Mouse (Mus musculus): ENCODE measurements around the gene Pou5f2. TPM values are rescaled to one million over a fixed set of nuclear protein-coding genes. Genes with fewer than 3 reads are reported as not detected.

Pou5f2 gene
- polyA plus RNA-seq, 1 experiment, result 0.04 TPM

DNA sequence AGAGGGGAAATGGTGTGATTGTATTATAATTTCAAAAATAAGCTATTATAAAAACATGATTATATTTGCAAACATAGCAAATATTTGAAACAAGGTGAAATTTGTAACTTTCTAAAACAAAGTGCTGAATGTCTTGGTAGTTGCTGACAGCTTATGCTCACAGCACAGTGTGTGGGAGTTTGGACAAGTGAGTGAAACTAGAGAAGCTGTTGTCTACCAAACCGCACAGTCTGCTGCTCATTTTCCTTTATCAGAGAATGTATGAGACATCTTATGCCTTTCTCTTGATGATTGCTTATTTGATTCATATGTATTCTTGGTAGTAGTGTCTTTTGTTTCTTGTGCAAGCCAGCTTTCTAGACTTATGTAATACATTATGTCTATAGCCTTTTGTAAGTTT lies 12.5 kb downstream of the Pou5f2 start:
- Histone ChIP-seq H3K4me3 (no peak overlapping the region), H3K4me2 (ENCODE audit: low read depth) (no peak overlapping the region), H3K79me2 (ENCODE audit: control insufficient read depth, insufficient read depth) (no peaks in the 10 kb centered on the region), H3ac (ENCODE audit: control insufficient read depth, insufficient read length) (no peak overlapping the region), H3K27me3 (ENCODE audit: control insufficient read depth, insufficient read depth, insufficient read length) (no peaks in the 10 kb centered on the region), H3K36me3 (ENCODE audit: control insufficient read depth, insufficient read depth) (no peaks in the 10 kb centered on the region)
- no peak for TF ChIP-seq USF1 (IDR thresholded peaks at IDR 0.05; ENCODE audit: low read depth)
- TF ChIP-seq MYOD1 (IDR thresholded peaks at IDR 0.05; ENCODE audit: control insufficient read depth in 1 of 3, insufficient read length in 2 of 3, low read depth in 2 of 3), result no peak
- TF ChIP-seq TCF12 (IDR thresholded peaks at IDR 0.05; ENCODE audit: insufficient read depth, poor library complexity, severe bottlenecking), result no peak
- no peak for TF ChIP-seq POLR2AphosphoS2 (IDR thresholded peaks at IDR 0.05; ENCODE audit: insufficient read length, low read depth)
- TF ChIP-seq E2F4 (IDR thresholded peaks at IDR 0.05; ENCODE audit: insufficient read depth), result no peak
- TF ChIP-seq POLR2A (IDR thresholded peaks at IDR 0.05; ENCODE audit: insufficient read length, low read depth), result no peak
- no peak for TF ChIP-seq CEBPB (IDR thresholded peaks at IDR 0.05; ENCODE audit: insufficient read depth, poor library complexity, severe bottlenecking)
- TF ChIP-seq REST (IDR thresholded peaks at IDR 0.05; ENCODE audit: insufficient read depth, insufficient read length), result no peak
- TF ChIP-seq TCF3 (IDR thresholded peaks at IDR 0.05; ENCODE audit: insufficient read length, low read depth), result no peak
- no peak for TF ChIP-seq MAX (IDR thresholded peaks at IDR 0.05; ENCODE audit: low read depth)
- TF ChIP-seq MYOG (IDR thresholded peaks at IDR 0.05; ENCODE audit: control insufficient read depth in 1 of 3, insufficient read depth in 1 of 3, insufficient read length in 2 of 3, low read depth in 2 of 3), result no peak
- no peak for TF ChIP-seq SRF (IDR thresholded peaks at IDR 0.05; ENCODE audit: control insufficient read depth, insufficient read length, low read depth)

DNA sequence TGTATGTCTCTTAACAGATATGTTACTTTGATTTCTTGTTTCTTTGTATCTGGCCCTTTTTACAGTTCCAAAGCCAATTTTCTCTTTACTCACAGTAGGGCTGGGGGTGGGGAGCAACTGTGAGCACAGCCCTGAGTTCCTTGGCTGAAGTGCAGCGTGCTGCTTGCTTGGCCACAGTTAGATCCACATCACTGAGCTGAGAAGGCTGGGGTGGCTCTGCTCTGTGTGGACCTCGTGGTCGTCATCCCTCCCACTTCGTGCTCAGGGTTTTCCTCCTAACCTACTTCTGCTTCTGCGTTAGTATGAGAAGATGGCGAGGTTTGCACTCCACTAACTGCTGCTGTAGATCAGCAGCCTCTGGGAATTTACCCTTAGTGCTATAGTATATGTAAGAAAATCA lies 18.5 kb downstream of the Pou5f2 start:
- H3K4me2 ChIP-seq (ENCODE audit: low read depth), result no peak overlapping the region
- H3K36me3 ChIP-seq (ENCODE audit: control insufficient read depth, insufficient read depth), result no peaks in the 10 kb centered on the region
- H3K4me3 ChIP-seq, result no peak overlapping the region
- H3K79me2 ChIP-seq (ENCODE audit: control insufficient read depth, insufficient read depth), result no peaks in the 10 kb centered on the region
- H3ac ChIP-seq (ENCODE audit: control insufficient read depth, insufficient read length), result no peak overlapping the region
- no peaks in the 10 kb centered on the region for H3K27me3 ChIP-seq (ENCODE audit: control insufficient read depth, insufficient read depth, insufficient read length)
- TF ChIP-seq MAX (IDR thresholded peaks at IDR 0.05; ENCODE audit: low read depth) (no peak), TCF12 (IDR thresholded peaks at IDR 0.05; ENCODE audit: insufficient read depth, poor library complexity, severe bottlenecking) (no peak), MYOD1 (IDR thresholded peaks at IDR 0.05; ENCODE audit: control insufficient read depth in 1 of 3, insufficient read length in 2 of 3, low read depth in 2 of 3) (no peak), SRF (IDR thresholded peaks at IDR 0.05; ENCODE audit: control insufficient read depth, insufficient read length, low read depth) (no peak), CEBPB (IDR thresholded peaks at IDR 0.05; ENCODE audit: insufficient read depth, poor library complexity, severe bottlenecking) (no peak), E2F4 (IDR thresholded peaks at IDR 0.05; ENCODE audit: insufficient read depth) (no peak), POLR2AphosphoS2 (IDR thresholded peaks at IDR 0.05; ENCODE audit: insufficient read length, low read depth) (no peak), REST (IDR thresholded peaks at IDR 0.05; ENCODE audit: insufficient read depth, insufficient read length) (no peak), TCF3 (IDR thresholded peaks at IDR 0.05; ENCODE audit: insufficient read length, low read depth) (no peak), USF1 (IDR thresholded peaks at IDR 0.05; ENCODE audit: low read depth) (no peak), POLR2A (IDR thresholded peaks at IDR 0.05; ENCODE audit: insufficient read length, low read depth) (no peak), MYOG (IDR thresholded peaks at IDR 0.05; ENCODE audit: control insufficient read depth in 1 of 3, insufficient read depth in 1 of 3, insufficient read length in 2 of 3, low read depth in 2 of 3) (no peak)

DNA sequence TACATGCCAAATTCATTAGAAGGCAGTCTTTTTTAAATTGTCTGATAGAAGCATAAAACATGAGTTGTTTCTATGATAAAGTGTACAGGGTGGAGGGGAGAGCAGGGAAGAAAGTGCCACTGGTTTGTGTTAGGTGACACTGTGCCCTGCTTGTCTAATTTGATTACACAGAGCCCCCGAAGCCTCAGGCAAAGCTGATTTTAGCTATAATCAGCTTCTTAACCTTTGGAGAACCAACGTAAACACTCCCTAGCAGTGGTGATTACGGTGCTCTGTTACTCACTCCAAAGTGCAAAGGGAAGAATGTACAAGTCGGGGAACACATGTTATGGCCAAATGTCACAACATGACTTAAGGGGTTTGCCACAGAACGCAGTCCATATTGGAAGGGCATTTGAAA lies 20.4 kb downstream of the Pou5f2 start:
- H3K4me3 ChIP-seq, result no peak overlapping the region
- TF ChIP-seq E2F4 (IDR thresholded peaks at IDR 0.05; ENCODE audit: insufficient read depth), result no peak
- H3K4me2 ChIP-seq (ENCODE audit: low read depth), result no peak overlapping the region

More for the DNA sequence above, 20.4 kb downstream of the Pou5f2 start:
- no peaks in the 10 kb centered on the region for H3K79me2 ChIP-seq (ENCODE audit: control insufficient read depth, insufficient read depth)
- H3K27me3 ChIP-seq (ENCODE audit: control insufficient read depth, insufficient read depth, insufficient read length), result no peaks in the 10 kb centered on the region
- no peak overlapping the region for H3ac ChIP-seq (ENCODE audit: control insufficient read depth, insufficient read length)
- no peaks in the 10 kb centered on the region for H3K36me3 ChIP-seq (ENCODE audit: control insufficient read depth, insufficient read depth)

Other genes starting within 250 kb of the Pou5f2 start
- gene Nr2f1, start 174.9 kb downstream of the Pou5f2 start, polyA plus RNA-seq (2012; fragmentation: generic; extraction: Trizol), result 5.8 TPM

Measured in myocyte (in vitro differentiated cells).